Mouse (Mus musculus): ENCODE measurements around the gene Skil.

DNA sequence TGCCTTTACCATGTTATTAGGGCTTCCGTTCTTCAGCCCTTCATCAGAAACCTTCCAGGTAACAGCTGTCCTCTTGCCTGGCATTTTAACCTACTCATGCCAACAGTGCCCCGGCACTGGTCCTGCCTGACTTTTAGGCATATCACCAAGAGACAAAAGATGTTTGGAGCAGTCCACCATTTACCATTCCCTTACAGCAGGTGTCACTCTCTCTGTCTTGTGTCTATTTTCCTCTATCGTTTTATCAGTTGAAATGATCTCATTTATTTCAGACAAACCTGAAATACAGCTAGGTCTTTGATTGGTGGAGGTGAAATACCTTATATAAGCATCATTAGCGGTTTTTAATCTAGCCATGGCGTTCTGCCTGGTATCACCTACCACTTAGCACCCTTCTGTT is 45.8 kb upstream of the Skil start:
- TF ChIP-seq POLR2A (IDR thresholded peaks at IDR 0.05; ENCODE audit: control insufficient read depth, extremely low read depth, insufficient read depth, low read length, poor library complexity) (no peak), CTCF (IDR thresholded peaks at IDR 0.05; ENCODE audit: borderline replicate concordance, control insufficient read depth, extremely low read depth, insufficient read depth, low read length, poor library complexity) (no peak)
